Mouse (Mus musculus) naive thymus-derived CD4-positive, alpha-beta T cell, adult 5 months (primary cell): Measurements from ENCODE around the gene Usp27x. TPM values are rescaled to one million over a fixed set of nuclear protein-coding genes. Genes with fewer than 3 reads are reported as not detected.

ENCODE experiments used
- polyA plus RNA-seq: library from polyadenylated mRNA; unstranded; fragments of 100-300 nt; shearing (Covaris generic); gene quantifications from one replicate; pipeline ENCODE4 v1.2.1, GENCODE M21; 2017

Usp27x gene
- polyA plus RNA-seq: 0.22 TPM

DNA sequence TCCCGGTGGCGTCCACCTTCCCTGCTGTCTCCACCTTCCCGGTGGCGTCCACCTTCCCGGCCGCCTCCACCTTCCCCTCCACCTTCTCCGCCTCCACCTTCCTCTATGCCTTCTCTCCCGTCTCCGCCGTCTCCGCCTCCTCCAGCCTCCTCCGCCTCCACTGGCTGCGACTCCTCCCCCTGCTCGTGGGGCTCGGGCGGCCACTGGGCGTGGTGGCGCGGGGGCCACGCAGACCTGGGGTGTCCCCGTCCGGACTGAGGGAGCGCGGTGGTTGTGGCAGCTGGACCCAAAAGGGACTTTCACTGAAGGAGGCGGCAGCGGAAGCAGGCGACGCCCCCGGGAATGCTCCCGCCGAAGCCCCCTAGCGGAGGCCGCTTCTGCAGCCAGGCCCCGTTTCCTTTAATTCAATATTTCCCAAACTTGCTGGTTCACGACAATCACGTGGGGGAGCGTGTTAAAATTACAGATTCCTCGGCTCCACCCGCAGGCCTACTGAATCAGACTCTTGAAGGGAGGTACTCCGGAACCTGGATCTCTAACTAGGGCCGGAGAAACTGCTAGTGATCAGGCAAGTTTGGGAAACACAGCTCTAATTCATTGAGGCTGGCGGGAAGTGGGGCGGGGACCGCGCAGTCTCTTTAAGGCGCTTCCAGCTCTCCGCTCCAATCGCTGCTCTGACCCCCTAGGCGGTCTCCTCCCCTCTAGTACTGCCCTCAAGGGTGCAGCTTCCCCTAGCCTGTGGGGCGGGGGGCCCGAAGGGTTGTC lies at the start of gene Usp27x:
Gene Usp27x, minus strand, starts transcription at position 115 of the 765 bp plus-strand sequence.

Other genes starting within 250 kb of the Usp27x start
- 3.5 TPM for gene Clcn5, start 56.5 kb downstream of the Usp27x start, polyA plus RNA-seq
- 26.0 TPM for gene Foxp3, start 197.8 kb upstream of the Usp27x start, polyA plus RNA-seq
- gene Ppp1r3f, start 198.5 kb upstream of the Usp27x start, polyA plus RNA-seq: 8.8 TPM
- gene Ccdc22, start 229.7 kb upstream of the Usp27x start, polyA plus RNA-seq: 42.1 TPM
- not detected for gene Cacna1f, start 231.3 kb upstream of the Usp27x start, polyA plus RNA-seq